Mouse (Mus musculus): ENCODE measurements at regions not wholly inside any gene's neighbourhood (a gene's known extent, or its start where the extent isn't known, plus 50 kb on each side); places are given as distances from the start of the nearest gene placed in this dataset.

DNA sequence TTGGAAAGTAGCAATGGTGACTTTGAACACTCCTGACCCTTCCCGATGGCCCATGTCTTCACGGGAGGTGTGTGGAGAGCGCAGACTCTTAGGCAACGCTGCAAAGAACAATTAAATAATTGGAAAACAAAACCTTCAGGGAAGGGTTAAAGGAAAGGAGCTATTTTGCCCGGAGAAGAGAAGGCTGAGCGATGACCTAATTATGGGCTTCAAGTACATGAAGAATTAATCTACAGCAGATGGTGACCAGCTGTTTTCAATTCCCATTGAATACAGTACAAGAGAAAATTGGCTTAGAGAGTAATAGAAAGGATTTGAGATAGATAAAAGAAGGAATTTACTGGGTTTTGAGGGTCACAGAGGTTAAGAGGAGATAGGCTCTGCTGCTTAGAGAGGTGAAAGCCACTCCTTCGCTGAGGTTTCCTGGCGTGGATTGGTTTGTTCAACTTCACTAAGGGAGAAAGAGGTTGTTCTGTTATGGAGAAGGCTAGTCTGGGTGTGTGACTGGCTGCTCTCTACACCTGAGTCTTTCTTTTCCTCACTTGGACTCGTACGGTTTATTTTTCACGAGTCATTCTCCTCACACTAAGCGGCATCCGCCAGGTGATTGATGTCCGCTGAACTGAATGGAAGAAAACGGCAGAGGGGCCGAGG lies 184.7 kb upstream of the Car8 start:
- Histone ChIP-seq H3K9me3 (replicated peaks; ENCODE audit: low read length) (no peaks in the 10 kb centered on the region), H3K36me3 (replicated peaks in 1 of 2; ENCODE audit: control insufficient read depth in 1 of 2, insufficient read depth in 1 of 2, low read length in 1 of 2) (no peaks in the 10 kb centered on the region), H3K4me1 (ENCODE audit: control insufficient read depth in 1 of 2, insufficient read depth in 2 of 2) (peaks cover 0 to 4% of the 10 kb centered on the region in 2 experiments; a peak in 3 of 4 replicates), H3K4me2 (ENCODE audit: insufficient read depth, low read depth, poor library complexity, severe bottlenecking) (no peak overlapping the region), H3K27ac (ENCODE audit: insufficient read depth, low read depth) (no peak overlapping the region), H3K9ac (ENCODE audit: insufficient read depth, low read depth) (no peak overlapping the region), H3K27me3 (replicated peaks) (no peaks in the 10 kb centered on the region), H3K4me3 (replicated peaks in 1 of 3; ENCODE audit: low read depth in 2 of 3, low read length in 2 of 3, poor library complexity in 1 of 3) (no peak overlapping the region), H3K79me2 (replicated peaks; ENCODE audit: control insufficient read depth, extremely low read depth, insufficient read depth, poor library complexity, severe bottlenecking) (no peaks in the 10 kb centered on the region)
- TF ChIP-seq NELFE (IDR thresholded peaks at IDR 0.05; ENCODE audit: low read depth, low read length), result no peak
- TF ChIP-seq MEF2A (IDR thresholded peaks at IDR 0.05; ENCODE audit: borderline replicate concordance, low read depth, low read length), result no peak
- dilution Hi-C loops (cut with MboI; ENCODE audit: extremely low pct_ligation_motif_present, extremely low pct_unique_long_range_greater_than_20kb, low sequenced_read_pairs), result no loop called here
- in situ Hi-C loops (cut with MboI; ENCODE audit: low pct_ligation_motif_present, low pct_unique_long_range_greater_than_20kb, low sequenced_read_pairs), result no loop called here
- DNase-seq (ENCODE audit: extremely low read depth), result no peak

DNA sequence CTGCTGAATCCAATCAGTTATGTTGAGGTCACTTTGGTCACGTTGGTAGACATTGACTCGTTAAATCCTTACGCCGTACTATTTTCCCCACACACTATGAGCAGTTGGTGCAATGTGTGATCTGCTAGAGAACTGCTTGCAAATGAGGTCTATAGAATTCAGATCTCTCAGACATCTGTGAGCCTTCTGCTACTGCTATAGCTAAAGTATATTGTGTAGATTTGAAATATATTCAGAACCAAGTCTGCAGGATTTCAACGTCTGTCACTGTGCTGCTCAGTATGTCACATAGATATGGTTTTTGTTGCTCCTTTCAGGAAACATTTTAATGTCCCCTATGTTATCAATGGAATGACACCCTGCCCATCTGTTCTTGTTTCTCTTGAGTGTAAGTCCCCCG lies 182.4 kb upstream of the Car8 start:
- in situ Hi-C loops (cut with MboI; ENCODE audit: low pct_ligation_motif_present, low pct_unique_long_range_greater_than_20kb, low sequenced_read_pairs), result no loop called here
- TF ChIP-seq ETS1 (conservative IDR thresholded peaks at IDR 0.05; ENCODE audit: low read depth, low read length) (no peak), MEF2A (IDR thresholded peaks at IDR 0.05; ENCODE audit: borderline replicate concordance, low read depth, low read length) (no peak), MAZ (IDR thresholded peaks at IDR 0.05; ENCODE audit: low read depth, low read length) (no peak), E2F4 (IDR thresholded peaks at IDR 0.05; ENCODE audit: insufficient replicate concordance, low read depth, low read length) (no peak), HCFC1 (IDR thresholded peaks at IDR 0.05; ENCODE audit: low read depth, low read length) (no peak), GABPA (IDR thresholded peaks at IDR 0.05; ENCODE audit: insufficient replicate concordance, low read depth, low read length) (no peak), POLR2AphosphoS2 (IDR thresholded peaks at IDR 0.05; ENCODE audit: low read depth, low read length) (no peak), SMC3 (IDR thresholded peaks at IDR 0.05; ENCODE audit: low read depth, low read length) (no peak), USF1 (IDR thresholded peaks at IDR 0.05; ENCODE audit: low read depth, low read length) (no peak), CTCF (conservative IDR thresholded peaks at IDR 0.05 in 1 of 2, IDR thresholded peaks at IDR 0.05 in 1 of 2; ENCODE audit: low read depth in 2 of 2, low read length in 2 of 2) (no peak), MYC (IDR thresholded peaks at IDR 0.05; ENCODE audit: low read depth, low read length) (no peak), MXI1 (IDR thresholded peaks at IDR 0.05; ENCODE audit: low read depth, low read length) (no peak), CHD2 (IDR thresholded peaks at IDR 0.05; ENCODE audit: low read length) (no peak), IRF4 (IDR thresholded peaks at IDR 0.05; ENCODE audit: low read depth, low read length) (no peak), NELFE (IDR thresholded peaks at IDR 0.05; ENCODE audit: low read depth, low read length) (no peak), MAFK (IDR thresholded peaks at IDR 0.05; ENCODE audit: insufficient replicate concordance, low read length) (no peak), EP300 (IDR thresholded peaks at IDR 0.05; ENCODE audit: low read length) (no peak), PAX5 (IDR thresholded peaks at IDR 0.05; ENCODE audit: low read length) (no peak), JUND (conservative IDR thresholded peaks at IDR 0.05; ENCODE audit: low read depth, low read length) (no peak)
- H3K79me2 ChIP-seq (replicated peaks; ENCODE audit: control insufficient read depth, extremely low read depth, insufficient read depth, poor library complexity, severe bottlenecking), result no peaks in the 10 kb centered on the region

More for the DNA sequence above, 182.4 kb upstream of the Car8 start:
- H3K27me3 ChIP-seq (replicated peaks), result no peaks in the 10 kb centered on the region
- no peaks in the 10 kb centered on the region for H3K36me3 ChIP-seq (replicated peaks in 1 of 2; ENCODE audit: control insufficient read depth in 1 of 2, insufficient read depth in 1 of 2, low read length in 1 of 2)
- H3K4me2 ChIP-seq (ENCODE audit: insufficient read depth, low read depth, poor library complexity, severe bottlenecking), result no peak overlapping the region
- no peak overlapping the region for H3K4me3 ChIP-seq (replicated peaks in 1 of 3; ENCODE audit: low read depth in 2 of 3, low read length in 2 of 3, poor library complexity in 1 of 3)
- no peak for DNase-seq (ENCODE audit: extremely low read depth)
- dilution Hi-C loops (cut with MboI; ENCODE audit: extremely low pct_ligation_motif_present, extremely low pct_unique_long_range_greater_than_20kb, low sequenced_read_pairs), result no loop called here
- H3K4me1 ChIP-seq (ENCODE audit: control insufficient read depth in 1 of 2, insufficient read depth in 2 of 2), result peaks cover 7 to 9% of the 10 kb centered on the region in 2 experiments; a peak in 2 of 4 replicates
- H3K27ac ChIP-seq (ENCODE audit: insufficient read depth, low read depth), result no peak overlapping the region
- H3K9ac ChIP-seq (ENCODE audit: insufficient read depth, low read depth), result no peak overlapping the region
- H3K9me3 ChIP-seq (replicated peaks; ENCODE audit: low read length), result no peaks in the 10 kb centered on the region
